Mouse (Mus musculus) limb, embryonic 10.5 days (tissue): ENCODE measurements around the gene Rabgap1l. TPM values are rescaled to one million over a fixed set of nuclear protein-coding genes. Genes with fewer than 3 reads are reported as not detected.
A peak's percentile ranks its signal among the peaks of the same experiment; 100 is the strongest.

Source experiments
- DNase-seq: peaks from one replicate; pipeline ENCODE4 v3.0.0-alpha.2; 2017; ENCODE audit warnings: low spot score
- H3K27ac ChIP-seq: fragments of 300-500 bp; sonication (generic); 2 replicates; pipeline ENCODE4 v1.5.1; 2016; ENCODE audit warnings: mild to moderate bottlenecking
- H3K27me3 ChIP-seq: fragments of 300-500 bp; sonication (generic); 2 replicates; pipeline ENCODE4 v1.6.1; 2016; ENCODE audit warnings: low read depth, mild to moderate bottlenecking; ENCODE audit not compliant: poor library complexity, severe bottlenecking
- H3K36me3 ChIP-seq: fragments of 300-500 bp; sonication (generic); 2 replicates; pipeline ENCODE4 v1.6.1; 2016; ENCODE audit warnings: mild to moderate bottlenecking, moderate library complexity
- H3K4me1 ChIP-seq: fragments of 300-500 bp; sonication (generic); 2 replicates; pipeline ENCODE4 v1.6.1; 2016
- H3K4me3 ChIP-seq: fragments of 300-500 bp; sonication (generic); 2 replicates; pipeline ENCODE4 v1.5.1; 2016; ENCODE audit warnings: mild to moderate bottlenecking, moderate library complexity
- H3K9me3 ChIP-seq: fragments of 300-500 bp; sonication (generic); replicated peaks from 2 replicates; pipeline ENCODE4 v1.6.1; 2016; ENCODE audit warnings: mild to moderate bottlenecking
- WGBS: fragments of 180-500 bp; shearing (Covaris S2); methylation state at CpG from one replicate; pipeline ENCODE4 v1.1.7; 2016; 5-methylcytosine and 5-hydroxymethylcytosine counted together
- polyA plus RNA-seq: library from polyadenylated mRNA; unstranded; fragments of >200 nt; fragmentation: Nextera tagmentation; extraction: Ambion mirVana; gene quantifications from 2 replicates; pipeline ENCODE4 v1.2.1, GENCODE M21; 2016

The Rabgap1l gene
- polyA plus RNA-seq, 1 experiment from 2014 or later = 12.5 TPM

- Histone ChIP-seq H3K4me1 (no peaks in the 10 kb centered on the region), H3K36me3 (no peaks in the 10 kb centered on the region), H3K27ac (no peak overlapping the region), H3K4me3 (no peak overlapping the region), H3K9me3 (no peaks in the 10 kb centered on the region), H3K27me3 (no peaks in the 10 kb centered on the region)
- WGBS = 90% methylated on average over 3 of the region's 3 CpGs
- no peak for DNase-seq
Observed at GRCm38 (mm10) chr1:160799972-160800371, 7.0 kb upstream of the Rabgap1l start.

GRCm38 (mm10) chr1:160795016-160795415 lies 2.0 kb upstream of the Rabgap1l start:
- Histone ChIP-seq H3K4me3 (no peak overlapping the region), H3K4me1 (peaks cover 10% of the 10 kb centered on the region), H3K9me3 (no peaks in the 10 kb centered on the region), H3K27me3 (no peaks in the 10 kb centered on the region), H3K27ac (no peak overlapping the region), H3K36me3 (no peaks in the 10 kb centered on the region)
- no peak for DNase-seq
- 77% methylated on average over 2 of the region's 2 CpGs for WGBS

- no peak for DNase-seq
- Histone ChIP-seq H3K4me1 (peaks cover 10% of the 10 kb centered on the region), H3K4me3 (no peak overlapping the region), H3K36me3 (no peaks in the 10 kb centered on the region), H3K9me3 (no peaks in the 10 kb centered on the region), H3K27me3 (no peaks in the 10 kb centered on the region), H3K27ac (no peak overlapping the region)
- WGBS = 84% methylated on average over 13 of the region's 13 CpGs
Observed at GRCm38 (mm10) chr1:160793791-160794757, 1.1 kb upstream of the Rabgap1l start.

GRCm38 (mm10) chr1:160792156-160792685 lies 790 bp downstream of the Rabgap1l start:
- Histone ChIP-seq H3K27ac (peak overlapping the region; percentile 93), H3K9me3 (no peaks in the 10 kb centered on the region), H3K36me3 (no peaks in the 10 kb centered on the region), H3K4me3 (peak overlapping the region; percentile 96), H3K27me3 (no peaks in the 10 kb centered on the region), H3K4me1 (peaks cover 10% of the 10 kb centered on the region)
- WGBS = under 1% methylated on average over 51 of the region's 51 CpGs
- DNase-seq = no peak

GRCm38 (mm10) chr1:160791381-160792155 lies 1.4 kb downstream of the Rabgap1l start:
- WGBS = 10% methylated on average over 20 of the region's 20 CpGs
- Histone ChIP-seq H3K27me3 (no peaks in the 10 kb centered on the region), H3K27ac (peak overlapping the region; percentile 93; the same call in 1 of the 2 replicates)

GRCm38 (mm10) chr1:160790630-160791029 lies 2.4 kb downstream of the Rabgap1l start:
- Histone ChIP-seq H3K27ac (no peak overlapping the region), H3K4me1 (peaks cover 10% of the 10 kb centered on the region), H3K27me3 (no peaks in the 10 kb centered on the region), H3K36me3 (no peaks in the 10 kb centered on the region), H3K4me3 (no peak overlapping the region), H3K9me3 (no peaks in the 10 kb centered on the region)
- DNase-seq = no peak

More at GRCm38 (mm10) chr1:160791381-160792155, 1.4 kb downstream of the Rabgap1l start:
- no peak for DNase-seq
- Histone ChIP-seq H3K4me3 (peak overlapping the region; percentile 96), H3K4me1 (peaks cover 10% of the 10 kb centered on the region), H3K36me3 (no peaks in the 10 kb centered on the region), H3K9me3 (no peaks in the 10 kb centered on the region)

GRCm38 (mm10) chr1:160789876-160790275 lies 3.1 kb downstream of the Rabgap1l start:
- Histone ChIP-seq H3K27ac (no peak overlapping the region), H3K4me1 (peaks cover 10% of the 10 kb centered on the region), H3K4me3 (no peak overlapping the region), H3K36me3 (no peaks in the 10 kb centered on the region), H3K27me3 (no peaks in the 10 kb centered on the region), H3K9me3 (no peaks in the 10 kb centered on the region)
- DNase-seq = no peak
- WGBS = 87% methylated on average over 3 of the region's 3 CpGs

GRCm38 (mm10) chr1:160787926-160788325 lies 5.1 kb downstream of the Rabgap1l start:
- Histone ChIP-seq H3K9me3 (no peaks in the 10 kb centered on the region), H3K36me3 (no peaks in the 10 kb centered on the region), H3K27ac (no peak overlapping the region), H3K4me3 (no peak overlapping the region), H3K4me1 (peaks cover 10% of the 10 kb centered on the region), H3K27me3 (no peaks in the 10 kb centered on the region)
- WGBS = 86% methylated on average over 1 of the region's 1 CpGs
- DNase-seq = no peak

GRCm38 (mm10) chr1:160787164-160787563 lies 5.8 kb downstream of the Rabgap1l start:
- Histone ChIP-seq H3K27me3 (no peaks in the 10 kb centered on the region), H3K4me1 (peaks cover 10% of the 10 kb centered on the region), H3K9me3 (no peaks in the 10 kb centered on the region), H3K4me3 (no peak overlapping the region), H3K36me3 (no peaks in the 10 kb centered on the region), H3K27ac (no peak overlapping the region)
- WGBS = 87% methylated on average over 3 of the region's 3 CpGs
- no peak for DNase-seq

GRCm38 (mm10) chr1:160786571-160786970 lies 6.4 kb downstream of the Rabgap1l start:
- H3K4me1 ChIP-seq = peaks cover 6% of the 10 kb centered on the region
- H3K36me3 ChIP-seq = no peaks in the 10 kb centered on the region
- H3K9me3 ChIP-seq = no peaks in the 10 kb centered on the region
- H3K27ac ChIP-seq = no peak overlapping the region
- no peak for DNase-seq
- H3K4me3 ChIP-seq = no peak overlapping the region
- no peaks in the 10 kb centered on the region for H3K27me3 ChIP-seq
- 86% methylated on average over 3 of the region's 3 CpGs for WGBS

- Histone ChIP-seq H3K27me3 (no peaks in the 10 kb centered on the region), H3K4me1 (no peaks in the 10 kb centered on the region), H3K4me3 (no peak overlapping the region), H3K9me3 (no peaks in the 10 kb centered on the region), H3K36me3 (no peaks in the 10 kb centered on the region), H3K27ac (no peak overlapping the region)
- DNase-seq = no peak
- 78% methylated on average over 4 of the region's 4 CpGs for WGBS
Observed at GRCm38 (mm10) chr1:160785681-160786225, 7.3 kb downstream of the Rabgap1l start.

GRCm38 (mm10) chr1:160784122-160784521 lies 8.9 kb downstream of the Rabgap1l start:
- no peaks in the 10 kb centered on the region for H3K27me3 ChIP-seq
- 90% methylated on average over 1 of the region's 1 CpGs for WGBS
- H3K36me3 ChIP-seq = no peaks in the 10 kb centered on the region
- H3K27ac ChIP-seq = no peak overlapping the region
- H3K9me3 ChIP-seq = no peaks in the 10 kb centered on the region
- no peak for DNase-seq
- H3K4me1 ChIP-seq = no peaks in the 10 kb centered on the region
- no peak overlapping the region for H3K4me3 ChIP-seq
